Mouse (Mus musculus): ENCODE results near the gene Shc2.

DNA sequence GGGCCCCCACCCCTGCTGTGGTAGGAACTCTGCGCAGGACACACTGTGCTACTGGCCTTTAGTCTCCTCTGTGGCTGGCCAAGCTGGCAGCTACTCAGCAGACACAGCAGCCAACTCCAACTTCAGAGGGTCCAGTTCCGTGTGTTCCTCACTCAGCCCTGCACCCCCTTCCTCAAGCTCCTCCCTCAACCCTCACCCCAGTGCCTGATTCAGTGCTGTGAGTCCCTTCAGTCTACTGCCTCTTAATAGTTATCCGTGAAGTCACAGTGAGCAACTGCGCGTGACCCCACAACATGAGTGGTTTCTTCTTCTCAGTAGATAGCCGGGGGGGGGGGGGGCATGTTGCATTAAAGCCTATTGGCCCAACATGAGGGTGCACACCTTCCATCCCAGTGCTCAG is 64.1 kb downstream of the Shc2 start:
- TF ChIP-seq EP300 (IDR thresholded peaks at IDR 0.05) = no peak
- TF ChIP-seq CTCF (IDR thresholded peaks at IDR 0.05) = no peak
